Mouse (Mus musculus) stomach, embryonic 14.5 days (tissue): ENCODE measurements around the gene Epha6. TPM values are rescaled to one million over a fixed set of nuclear protein-coding genes. Genes with fewer than 3 reads are reported as not detected.

Source experiments
- ATAC-seq: fragments of 200-750 bp; cut with Nextera tagmentation; 2 replicates; pipeline ENCODE4 v1.8.0; 2017; ENCODE audit warnings: low read depth, moderate TSS enrichment; ENCODE audit not compliant: insufficient number of reproducible peaks, insufficient read depth, low FRiP score
- H3K27ac ChIP-seq: fragments of 300-500 bp; sonication (generic); 2 replicates; pipeline ENCODE4 v1.5.1; 2014; ENCODE audit warnings: mild to moderate bottlenecking, low read length, moderate library complexity, mixed read lengths
- H3K27me3 ChIP-seq: fragments of 300-500 bp; sonication (generic); 2 replicates; pipeline ENCODE4 v1.6.1; 2014; ENCODE audit warnings: low read length, control low read depth, mixed read lengths; ENCODE audit not compliant: control insufficient read depth, insufficient read depth
- H3K36me3 ChIP-seq: fragments of 300-500 bp; sonication (generic); 2 replicates; pipeline ENCODE4 v1.6.1; 2014; ENCODE audit warnings: mild to moderate bottlenecking, control low read depth, low read length, moderate library complexity, mixed read lengths; ENCODE audit not compliant: control insufficient read depth, insufficient read depth
- H3K4me1 ChIP-seq: fragments of 300-500 bp; sonication (generic); 2 replicates; pipeline ENCODE4 v1.6.1; 2014; ENCODE audit warnings: low read length, control low read depth, mixed read lengths; ENCODE audit not compliant: control insufficient read depth, insufficient read depth
- H3K4me2 ChIP-seq: fragments of 300-500 bp; sonication (generic); replicated peaks from 2 replicates; pipeline ENCODE4 v1.6.1; 2014; ENCODE audit warnings: low read depth, low read length, control low read depth
- H3K4me3 ChIP-seq: fragments of 300-500 bp; sonication (generic); 2 replicates; pipeline ENCODE4 v1.5.1; 2014; ENCODE audit warnings: low read depth, low read length, control low read depth
- H3K9ac ChIP-seq: fragments of 300-500 bp; sonication (generic); replicated peaks from 2 replicates; pipeline ENCODE4 v1.6.1; 2014; ENCODE audit warnings: low read depth, mild to moderate bottlenecking, control low read depth, low read length, moderate library complexity, mixed read lengths
- H3K9me3 ChIP-seq: fragments of 300-500 bp; sonication (generic); 2 replicates; pipeline ENCODE4 v1.6.1; 2016; ENCODE audit warnings: low read depth, low read length, control low read depth; ENCODE audit not compliant: control insufficient read depth
- WGBS: fragments of 180-500 bp; shearing (Covaris S2); extraction: QIAGEN DNeasy Blood & Tissue Kit; methylation state at CpG from one replicate; pipeline ENCODE4 v1.1.7; 2014; 5-methylcytosine and 5-hydroxymethylcytosine counted together
- polyA plus RNA-seq: library from polyadenylated mRNA; unstranded; fragments of >200 nt; fragmentation: Nextera tagmentation; extraction: Ambion mirVana; gene quantifications from 2 replicates; pipeline ENCODE4 v1.2.1, GENCODE M21; 2014

Epha6 gene
- polyA plus RNA-seq, 1 experiment from 2014 or later, result 0.59 TPM

DNA sequence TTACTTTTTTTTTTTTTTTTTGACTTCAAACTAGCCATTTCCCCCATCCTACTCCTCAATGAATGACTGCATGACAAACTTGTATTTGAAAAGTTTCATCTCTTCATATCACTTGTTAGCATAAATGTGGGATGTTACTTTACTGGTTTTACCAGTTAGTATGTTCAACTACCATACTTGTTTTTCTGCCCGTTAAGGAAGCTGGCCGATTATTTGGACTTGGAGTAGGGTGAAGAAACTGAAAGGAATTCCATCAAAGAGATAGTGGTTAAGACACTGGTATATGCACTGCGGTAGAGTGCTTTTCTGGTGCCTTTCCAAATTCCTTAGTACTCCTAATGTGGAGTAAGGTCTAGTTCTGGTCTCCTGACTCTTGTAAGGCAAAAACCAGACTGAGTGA, 965.3 kb downstream of the Epha6 start:
- H3K27me3 ChIP-seq, result no peaks in the 10 kb centered on the region
- H3K36me3 ChIP-seq, result no peaks in the 10 kb centered on the region
- ATAC-seq, result no peak
- H3K9ac ChIP-seq, result no peak overlapping the region
- H3K9me3 ChIP-seq, result no peaks in the 10 kb centered on the region
- 82% methylated on average over 3 of the region's 3 CpGs for WGBS
- H3K4me1 ChIP-seq, result 0 out of 2 replicates have a peak, but pooled peaks cover 3% of the 10 kb centered on the region
- no peak overlapping the region; the same call in 1 of the 2 replicates for H3K27ac ChIP-seq
- no peak overlapping the region for H3K4me3 ChIP-seq
- no peak overlapping the region; the same call in 1 of the 2 replicates for H3K4me2 ChIP-seq

- H3K9ac ChIP-seq, result peak within 1 kb of the TSS; percentile 53
- ATAC-seq, result peak; percentile 96
These were observed 966.1 kb downstream of the Epha6 start, which contains the start of gene Arl6 for GRCm38 (mm10) chr16:59639102-59639691. Arl6 (minus strand) TSS chr16:59639391.

GRCm38 (mm10) chr16:59634598-59634997, 970.7 kb downstream of the Epha6 start:
- Histone ChIP-seq H3K9ac (no peak overlapping the region), H3K4me2 (no peak overlapping the region), H3K9me3 (no peaks in the 10 kb centered on the region), H3K4me3 (no peak overlapping the region), H3K27me3 (no peaks in the 10 kb centered on the region), H3K27ac (no peak overlapping the region), H3K36me3 (no peaks in the 10 kb centered on the region), H3K4me1 (0 out of 2 replicates have a peak, but pooled peaks cover 3% of the 10 kb centered on the region)
- 89% methylated on average over 2 of the region's 2 CpGs for WGBS
- ATAC-seq, result no peak

More at GRCm38 (mm10) chr16:59639102-59639691, 966.1 kb downstream of the Epha6 start, which contains the start of gene Arl6:
- peak within 1 kb of the TSS; percentile 95 for H3K27ac ChIP-seq
- H3K4me3 ChIP-seq, result peak within 1 kb of the TSS; percentile 58
- no peaks in the 10 kb centered on the region for H3K36me3 ChIP-seq
- under 1% methylated on average over 46 of the region's 46 CpGs for WGBS
- H3K4me2 ChIP-seq, result peak within 1 kb of the TSS; percentile 78
- H3K27me3 ChIP-seq, result no peaks in the 10 kb centered on the region
- no peaks in the 10 kb centered on the region for H3K9me3 ChIP-seq
- H3K4me1 ChIP-seq, result 0 out of 2 replicates have a peak, but pooled peaks cover 3% of the 10 kb centered on the region

- Histone ChIP-seq H3K9me3 (no peaks in the 10 kb centered on the region), H3K4me2 (no peak overlapping the region), H3K4me1 (no peaks in the 10 kb centered on the region), H3K36me3 (no peaks in the 10 kb centered on the region), H3K27ac (no peak overlapping the region), H3K27me3 (no peaks in the 10 kb centered on the region), H3K4me3 (no peak overlapping the region), H3K9ac (no peak overlapping the region)
- WGBS, result 91% methylated on average over 2 of the region's 2 CpGs
- ATAC-seq, result no peak
These were observed 983.8 kb downstream of the Epha6 start for GRCm38 (mm10) chr16:59621554-59621953.

GRCm38 (mm10) chr16:59617167-59617566, 988.2 kb downstream of the Epha6 start:
- 28% methylated on average over 3 of the region's 3 CpGs for WGBS
- no peaks in the 10 kb centered on the region for H3K27me3 ChIP-seq
- no peaks in the 10 kb centered on the region for H3K9me3 ChIP-seq
- H3K4me1 ChIP-seq, result no peaks in the 10 kb centered on the region
- H3K4me2 ChIP-seq, result no peak overlapping the region
- H3K4me3 ChIP-seq, result no peak overlapping the region
- ATAC-seq, result peak; percentile 49; the same call in 1 of the 2 replicates
- H3K9ac ChIP-seq, result no peak overlapping the region
- no peak overlapping the region for H3K27ac ChIP-seq
- no peaks in the 10 kb centered on the region for H3K36me3 ChIP-seq

DNA sequence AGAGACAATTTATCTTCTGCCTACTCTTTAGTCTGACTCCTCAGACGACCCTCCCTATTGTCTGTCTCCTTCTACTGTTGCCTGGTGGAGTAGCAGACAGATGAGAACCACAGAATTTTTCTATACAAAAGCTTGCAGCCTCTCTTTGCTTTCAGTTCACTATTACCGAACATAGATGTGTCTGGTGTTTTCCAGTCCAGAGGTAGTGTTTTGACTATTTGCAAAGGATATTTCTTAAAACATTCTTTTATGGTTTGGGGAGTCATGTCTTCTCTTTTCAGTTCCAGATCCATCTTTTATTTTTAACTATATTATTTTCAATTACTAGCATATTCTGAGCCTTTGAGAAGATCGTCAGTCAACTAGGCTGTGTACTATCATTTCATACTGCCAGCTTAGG, 989.7 kb downstream of the Epha6 start:
- no peaks in the 10 kb centered on the region for H3K4me1 ChIP-seq
- 73% methylated on average over 3 of the region's 3 CpGs for WGBS
- H3K27ac ChIP-seq, result no peak overlapping the region
- no peak for ATAC-seq
- H3K9me3 ChIP-seq, result no peaks in the 10 kb centered on the region
- no peak overlapping the region for H3K4me3 ChIP-seq
- H3K27me3 ChIP-seq, result no peaks in the 10 kb centered on the region
- H3K4me2 ChIP-seq, result no peak overlapping the region
- H3K9ac ChIP-seq, result no peak overlapping the region
- no peaks in the 10 kb centered on the region for H3K36me3 ChIP-seq

DNA sequence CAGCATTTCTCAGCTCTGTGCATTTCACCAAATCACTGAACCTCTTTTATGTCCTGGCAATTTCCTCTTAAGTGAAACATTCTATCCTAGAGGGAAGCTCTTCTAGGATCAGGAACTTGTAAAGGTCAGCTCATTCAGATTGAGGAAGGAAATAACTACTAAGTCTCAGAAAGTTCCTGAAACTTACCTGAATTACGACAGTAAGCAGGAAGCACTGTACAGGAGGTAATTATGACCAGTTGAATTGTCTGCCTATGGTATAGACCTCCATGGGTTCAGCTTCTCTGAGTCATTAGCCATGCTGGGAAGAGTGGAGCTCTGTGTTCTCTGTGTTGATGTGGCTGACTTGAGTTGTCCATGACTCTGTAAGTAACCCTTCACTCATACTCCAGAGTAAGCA, 994.6 kb downstream of the Epha6 start:
- no peak overlapping the region for H3K4me2 ChIP-seq
- no peaks in the 10 kb centered on the region for H3K4me1 ChIP-seq
- no peak overlapping the region for H3K4me3 ChIP-seq
- H3K9ac ChIP-seq, result no peak overlapping the region
- ATAC-seq, result no peak
- H3K9me3 ChIP-seq, result no peaks in the 10 kb centered on the region
- no peaks in the 10 kb centered on the region for H3K27me3 ChIP-seq
- H3K36me3 ChIP-seq, result no peaks in the 10 kb centered on the region
- 97% methylated on average over 1 of the region's 1 CpGs for WGBS
- no peak overlapping the region for H3K27ac ChIP-seq

DNA sequence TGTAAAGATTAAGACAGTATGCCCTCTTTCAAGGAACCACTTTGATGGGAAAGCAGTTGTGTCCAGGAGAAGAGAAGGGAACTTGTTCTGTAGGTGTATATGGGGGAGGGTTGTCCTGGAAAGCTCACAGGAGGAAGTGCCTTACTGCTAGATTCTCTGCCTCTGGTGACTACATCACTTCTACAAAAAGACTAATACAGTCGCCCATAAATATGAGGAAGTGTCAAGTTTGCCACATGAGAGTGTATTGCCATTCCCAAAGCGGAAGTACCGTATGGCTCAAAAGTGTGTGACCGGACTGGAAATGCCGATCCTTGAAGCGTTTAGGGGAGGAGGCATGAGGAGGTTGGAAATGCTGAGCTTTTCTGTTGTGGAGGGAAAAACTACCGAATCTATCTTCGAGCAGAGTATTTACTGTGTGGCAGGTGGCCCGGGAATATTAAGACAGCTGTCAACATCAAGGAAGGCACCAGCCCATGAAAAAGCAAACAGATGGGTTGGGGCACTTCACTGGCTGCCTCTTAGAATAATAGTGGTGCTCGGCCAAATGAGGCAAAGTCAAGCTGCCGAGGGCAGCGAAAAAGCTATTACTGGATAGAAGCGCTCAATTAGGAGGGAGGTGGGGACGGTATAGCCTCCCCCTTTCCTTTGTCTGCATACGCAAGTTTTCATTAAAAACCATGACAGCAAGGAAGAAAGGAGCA, 1001.1 kb downstream of the Epha6 start:
- Histone ChIP-seq H3K9me3 (no peaks in the 10 kb centered on the region), H3K4me2 (no peak overlapping the region), H3K27ac (no peak overlapping the region), H3K27me3 (no peaks in the 10 kb centered on the region), H3K36me3 (no peaks in the 10 kb centered on the region), H3K4me1 (peaks cover 4% of the 10 kb centered on the region; the same call in 1 of the 2 replicates), H3K4me3 (no peak overlapping the region), H3K9ac (no peak overlapping the region)
- WGBS, result 59% methylated on average over 15 of the region's 15 CpGs
- ATAC-seq, result no peak
